Mouse (Mus musculus): ENCODE measurements around the gene H2afx. TPM values are rescaled to one million over a fixed set of nuclear protein-coding genes. Genes with fewer than 3 reads are reported as not detected.

H2afx gene
- polyA plus RNA-seq, 1 experiment from 2014 or later, result 326 TPM

Small RNAs within 50 kb of the gene (microRNA-seq; reads per million reads assigned to microRNA genes)
- gene Gm44335 (ENCODE audit: borderline number of aligned reads), result not detected

Other genes starting within 250 kb of the H2afx start
- gene Mfrp, start 233.0 kb upstream of the H2afx start, polyA plus RNA-seq (2015; fragmentation: Nextera tagmentation; extraction: Ambion mirVana), result 0.08 and 0.20 TPM in 2 replicates
- gene C1qtnf5, start 227.4 kb upstream of the H2afx start, polyA plus RNA-seq (2015; fragmentation: Nextera tagmentation; extraction: Ambion mirVana), result 5.3 and 6.0 TPM in 2 replicates
- gene Gm49380, start 221.2 kb upstream of the H2afx start, polyA plus RNA-seq (2015; fragmentation: Nextera tagmentation; extraction: Ambion mirVana), result 0.27 and 0.46 TPM in 2 replicates
- gene Rnf26, start 221.2 kb upstream of the H2afx start, polyA plus RNA-seq (2015; fragmentation: Nextera tagmentation; extraction: Ambion mirVana), result 68.0 and 69.8 TPM in 2 replicates
- gene Mcam, start 200.2 kb upstream of the H2afx start, polyA plus RNA-seq (2015; fragmentation: Nextera tagmentation; extraction: Ambion mirVana), result 38.7 and 42.1 TPM in 2 replicates
- gene Cbl, start 100.6 kb upstream of the H2afx start, polyA plus RNA-seq (2015; fragmentation: Nextera tagmentation; extraction: Ambion mirVana), result 16.1 and 17.7 TPM in 2 replicates
- 15.9 and 23.5 TPM in 2 replicates for gene Ccdc153, start 94.0 kb upstream of the H2afx start, polyA plus RNA-seq (2015; fragmentation: Nextera tagmentation; extraction: Ambion mirVana)
- gene Pdzd3, start 83.2 kb upstream of the H2afx start, polyA plus RNA-seq (2015; fragmentation: Nextera tagmentation; extraction: Ambion mirVana), result 0.14 and 0.19 TPM in 2 replicates
- 13.4 and 14.6 TPM in 2 replicates for gene Nlrx1, start 66.1 kb upstream of the H2afx start, polyA plus RNA-seq (2015; fragmentation: Nextera tagmentation; extraction: Ambion mirVana)
- gene Abcg4, start 46.1 kb upstream of the H2afx start, polyA plus RNA-seq (2015; fragmentation: Nextera tagmentation; extraction: Ambion mirVana), result 5.1 and 5.5 TPM in 2 replicates
- 23.0 and 26.6 TPM in 2 replicates for gene Hinfp, start 29.0 kb upstream of the H2afx start, polyA plus RNA-seq (2015; fragmentation: Nextera tagmentation; extraction: Ambion mirVana)
- gene C2cd2l, start 14.4 kb upstream of the H2afx start, polyA plus RNA-seq (2015; fragmentation: Nextera tagmentation; extraction: Ambion mirVana), result 9.1 and 10.3 TPM in 2 replicates
- 31.4 and 37.2 TPM in 2 replicates for gene Dpagt1, start 8.7 kb upstream of the H2afx start, polyA plus RNA-seq (2015; fragmentation: Nextera tagmentation; extraction: Ambion mirVana)
- 93.0 and 99.4 TPM in 2 replicates for gene Hmbs, start 9.5 kb downstream of the H2afx start, polyA plus RNA-seq (2015; fragmentation: Nextera tagmentation; extraction: Ambion mirVana)
- gene Vps11, start 27.0 kb downstream of the H2afx start, polyA plus RNA-seq (2015; fragmentation: Nextera tagmentation; extraction: Ambion mirVana), result 25.0 and 30.3 TPM in 2 replicates
- gene Hyou1, start 44.8 kb downstream of the H2afx start, polyA plus RNA-seq (2015; fragmentation: Nextera tagmentation; extraction: Ambion mirVana), result 31.0 and 31.1 TPM in 2 replicates
- gene Slc37a4, start 62.2 kb downstream of the H2afx start, polyA plus RNA-seq (2015; fragmentation: Nextera tagmentation; extraction: Ambion mirVana), result 17.3 and 19.8 TPM in 2 replicates
- gene Rps25, start 72.4 kb downstream of the H2afx start, polyA plus RNA-seq (2015; fragmentation: Nextera tagmentation; extraction: Ambion mirVana), result 1,806 and 1,877 TPM in 2 replicates
- gene Trappc4, start 72.9 kb downstream of the H2afx start, polyA plus RNA-seq (2015; fragmentation: Nextera tagmentation; extraction: Ambion mirVana), result 137 and 138 TPM in 2 replicates
- gene Ccdc84, start 83.9 kb downstream of the H2afx start, polyA plus RNA-seq (2015; fragmentation: Nextera tagmentation; extraction: Ambion mirVana), result 28.1 and 30.5 TPM in 2 replicates
- gene Foxr1, start 106.4 kb downstream of the H2afx start, polyA plus RNA-seq (2015; fragmentation: Nextera tagmentation; extraction: Ambion mirVana), result not detected in 2 replicates
- 2.1 and 3.3 TPM in 2 replicates for gene Upk2, start 120.3 kb downstream of the H2afx start, polyA plus RNA-seq (2015; fragmentation: Nextera tagmentation; extraction: Ambion mirVana)
- gene Bcl9l, start 148.1 kb downstream of the H2afx start, polyA plus RNA-seq (2015; fragmentation: Nextera tagmentation; extraction: Ambion mirVana), result 21.2 and 21.8 TPM in 2 replicates
- 0.29 and 0.49 TPM in 2 replicates for gene Cxcr5, start 227.2 kb downstream of the H2afx start, polyA plus RNA-seq (2015; fragmentation: Nextera tagmentation; extraction: Ambion mirVana)